Mouse (Mus musculus) lung, embryonic 14.5 days (tissue): ENCODE measurements around the gene Olfr1394. TPM values are rescaled to one million over a fixed set of nuclear protein-coding genes. Genes with fewer than 3 reads are reported as not detected.
"Not testable (repeated sequence)": the region's sequence is repeated elsewhere in the genome, so short reads cannot be mapped to it uniquely, and the experiment has no call there.

ENCODE experiments used
- ATAC-seq: fragments of 200-750 bp; cut with Nextera tagmentation; 2 replicates; pipeline ENCODE4 v1.8.0; 2017; ENCODE audit warnings: mild to moderate bottlenecking, moderate TSS enrichment, moderate library complexity; ENCODE audit not compliant: insufficient read depth
- DNase-seq: peaks from one replicate; pipeline ENCODE4 v3.0.0-alpha.2; 2015
- H3K27ac ChIP-seq: fragments of 300-500 bp; sonication (generic); 2 replicates; pipeline ENCODE4 v1.5.1; 2014; ENCODE audit warnings: low read depth, mild to moderate bottlenecking, moderate library complexity
- H3K27me3 ChIP-seq: fragments of 300-500 bp; sonication (generic); 2 replicates; pipeline ENCODE4 v1.6.1; 2014; ENCODE audit warnings: low read length, control low read depth; ENCODE audit not compliant: insufficient read depth
- H3K36me3 ChIP-seq: fragments of 300-500 bp; sonication (generic); 2 replicates; pipeline ENCODE4 v1.6.1; 2014; ENCODE audit warnings: control low read depth; ENCODE audit not compliant: insufficient read depth
- H3K4me1 ChIP-seq: fragments of 300-500 bp; sonication (generic); 2 replicates; pipeline ENCODE4 v1.6.1; 2014; ENCODE audit warnings: antibody characterized with exemption, control low read depth; ENCODE audit not compliant: insufficient read depth
- H3K4me2 ChIP-seq: fragments of 300-500 bp; sonication (generic); 2 replicates; pipeline ENCODE4 v1.6.1; 2014; ENCODE audit warnings: mild to moderate bottlenecking
- H3K4me3 ChIP-seq: fragments of 300-500 bp; sonication (generic); 2 replicates; pipeline ENCODE4 v1.5.1; 2014; ENCODE audit warnings: low read depth, low read length
- H3K9ac ChIP-seq: fragments of 300-500 bp; sonication (generic); 2 replicates; pipeline ENCODE4 v1.6.1; 2014
- H3K9me3 ChIP-seq: fragments of 300-500 bp; sonication (generic); 2 replicates; pipeline ENCODE4 v1.6.1; 2016; ENCODE audit warnings: low read depth, low read length, control low read depth
- CTCF ChIP-seq: IDR thresholded peaks from 2 replicates; pipeline ENCODE4 v1.5.1; 2016; ENCODE audit warnings: antibody characterized with exemption, low read depth
- WGBS: fragments of 180-500 bp; shearing (Covaris S2); extraction: QIAGEN DNeasy Blood & Tissue Kit; methylation state at CpG from one replicate; pipeline ENCODE4 v1.1.7; 2014; 5-methylcytosine and 5-hydroxymethylcytosine counted together
- polyA plus RNA-seq: library from polyadenylated mRNA; unstranded; fragments of >200 nt; fragmentation: Nextera tagmentation; extraction: Ambion mirVana; gene quantifications from 2 replicates; pipeline ENCODE4 v1.2.1, GENCODE M21; 2014

The Olfr1394 gene
- polyA plus RNA-seq, 1 experiment from 2014 or later = not detected

DNA sequence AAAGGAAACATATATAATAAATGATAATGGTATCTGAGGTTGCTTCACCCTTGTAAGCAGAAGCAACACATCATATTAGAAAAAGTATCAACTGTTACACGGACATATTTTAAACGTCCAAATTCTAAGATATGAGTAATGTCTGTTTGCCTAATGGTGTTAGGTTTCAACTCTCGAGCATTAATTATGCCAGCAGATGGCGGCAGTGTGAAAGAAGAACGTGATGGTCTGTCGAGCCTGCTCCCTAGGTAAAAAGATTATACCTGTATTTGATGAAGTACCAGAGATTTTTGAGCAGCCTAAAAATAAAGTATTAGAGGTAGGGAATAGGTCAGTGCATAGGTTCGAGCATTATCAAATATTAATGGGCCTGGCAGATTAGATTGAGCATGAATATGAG is 35.6 kb downstream of the Olfr1394 start:
- peak; percentile 71 for TF ChIP-seq CTCF
- ATAC-seq (no peak; the same call in 1 of the 2 replicates), DNase-seq (peak; percentile 83)
- Histone ChIP-seq H3K4me2 (no peak overlapping the region), H3K4me1 (no peaks in the 10 kb centered on the region), H3K9me3 (no peaks in the 10 kb centered on the region), H3K36me3 (no peaks in the 10 kb centered on the region), H3K27ac (no peak overlapping the region), H3K27me3 (no peaks in the 10 kb centered on the region), H3K9ac (no peak overlapping the region), H3K4me3 (no peak overlapping the region)
- WGBS = 1% methylated on average over 7 of the region's 7 CpGs

DNA sequence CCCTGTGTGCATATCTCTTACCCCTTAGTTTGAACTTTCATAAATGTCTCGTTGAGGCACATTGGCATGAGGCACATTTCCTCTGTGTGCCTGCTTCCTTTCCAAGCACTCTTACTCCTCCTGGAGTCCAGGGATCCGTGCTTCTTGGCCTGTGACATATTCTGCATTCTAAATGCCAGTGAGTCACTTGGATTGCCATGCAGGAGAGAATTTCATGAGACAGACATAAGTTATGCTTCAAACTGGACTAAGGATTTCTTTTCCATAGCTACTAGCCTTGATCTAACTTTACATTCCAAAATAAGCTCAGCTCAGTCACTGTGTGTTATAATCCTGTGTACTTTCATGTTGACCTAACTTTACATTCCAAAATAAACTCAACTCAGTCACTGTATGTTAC is 36.9 kb downstream of the Olfr1394 start:
- no peaks in the 10 kb centered on the region for H3K4me1 ChIP-seq
- no peaks in the 10 kb centered on the region for H3K27me3 ChIP-seq
- TF ChIP-seq CTCF = no peak
- H3K4me3 ChIP-seq = no peak overlapping the region
- DNase-seq (no peak), ATAC-seq (no peak)
- no peak overlapping the region for H3K4me2 ChIP-seq
- H3K27ac ChIP-seq = no peak overlapping the region
- 39% methylated on average over 2 of the region's 2 CpGs for WGBS
- no peaks in the 10 kb centered on the region for H3K36me3 ChIP-seq
- no peaks in the 10 kb centered on the region for H3K9me3 ChIP-seq
- no peak overlapping the region for H3K9ac ChIP-seq

DNA sequence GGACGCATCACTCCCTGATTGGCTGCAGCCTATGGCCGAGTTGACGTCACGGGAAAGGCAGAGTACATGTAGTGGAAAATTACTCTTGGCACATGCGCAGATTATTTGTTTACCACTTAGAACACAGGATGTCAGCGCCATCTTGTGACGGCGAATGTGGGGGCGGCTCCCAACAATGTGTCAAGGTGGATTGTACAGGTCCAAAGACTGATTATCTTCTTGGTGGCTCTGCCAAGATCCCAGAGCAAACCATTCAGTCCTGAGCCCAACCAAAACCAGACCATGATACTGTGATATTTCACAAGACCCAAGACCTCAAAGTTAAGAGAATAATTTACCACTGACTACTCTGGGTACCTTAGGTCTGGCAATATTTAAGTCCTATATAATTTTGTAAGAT is 40.6 kb downstream of the Olfr1394 start:
- H3K27ac ChIP-seq, H3K36me3 ChIP-seq, DNase-seq, H3K4me2 ChIP-seq, H3K9ac ChIP-seq, H3K4me1 ChIP-seq, H3K27me3 ChIP-seq, ATAC-seq, H3K4me3 ChIP-seq, H3K9me3 ChIP-seq: not testable (repeated sequence)
- 93% methylated on average over 9 of the region's 9 CpGs for WGBS

DNA sequence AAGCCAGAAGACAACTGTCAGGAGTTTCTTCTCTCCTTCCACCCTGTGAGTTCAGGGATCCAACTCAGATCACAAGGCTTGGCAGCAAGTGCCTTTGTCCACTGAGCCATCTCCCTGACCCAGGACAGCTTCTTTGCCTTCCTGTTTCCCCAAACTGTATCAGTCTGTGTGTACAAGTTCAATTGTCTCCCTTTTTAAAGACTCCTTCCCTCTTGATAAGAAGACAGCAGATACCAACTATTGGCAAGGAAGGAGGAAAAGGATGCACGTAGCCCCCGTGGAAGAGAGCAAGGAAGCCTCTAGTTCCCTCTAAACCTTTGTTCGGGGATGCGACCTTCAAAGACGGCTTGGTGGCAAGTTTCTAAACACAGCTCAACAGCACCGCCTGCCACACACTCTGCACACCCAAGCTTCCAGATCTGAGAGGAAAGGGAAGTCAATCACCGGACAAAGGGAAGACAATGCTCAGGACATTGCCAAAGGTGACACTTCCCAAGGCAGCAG is 41.7 kb downstream of the Olfr1394 start:
- Histone ChIP-seq H3K9ac (no peak overlapping the region), H3K4me2 (no peak overlapping the region), H3K27me3 (no peaks in the 10 kb centered on the region), H3K4me3 (no peak overlapping the region), H3K36me3 (no peaks in the 10 kb centered on the region), H3K4me1 (no peaks in the 10 kb centered on the region), H3K27ac (peak overlapping the region; percentile 50; the same call in 1 of the 2 replicates), H3K9me3 (no peaks in the 10 kb centered on the region)
- DNase-seq (peak; percentile 28), ATAC-seq (no peak)
- 72% methylated on average over 7 of the region's 7 CpGs for WGBS
- TF ChIP-seq CTCF = no peak

DNA sequence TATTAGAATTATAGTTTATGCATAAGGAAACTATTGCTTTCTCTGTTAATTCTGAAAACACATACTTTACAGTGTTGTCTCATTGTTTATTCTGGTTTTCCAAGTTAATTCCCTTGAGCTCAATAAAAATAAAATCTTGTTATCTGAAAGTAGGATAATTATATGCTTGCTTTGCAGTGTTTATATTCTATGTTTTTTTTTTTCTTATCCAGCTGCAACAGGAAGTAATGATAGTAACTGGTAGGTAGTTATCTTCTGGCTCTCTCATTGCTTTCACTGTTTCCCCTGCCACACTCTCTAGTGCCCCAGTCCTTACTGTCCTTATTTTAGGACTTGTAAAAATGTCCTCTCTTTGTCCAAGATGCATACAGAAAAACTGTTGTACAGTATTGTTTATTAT is 46.5 kb downstream of the Olfr1394 start:
- H3K4me2 ChIP-seq = no peak overlapping the region
- no peak for TF ChIP-seq CTCF
- H3K36me3 ChIP-seq = no peaks in the 10 kb centered on the region
- no peaks in the 10 kb centered on the region for H3K9me3 ChIP-seq
- no peaks in the 10 kb centered on the region for H3K27me3 ChIP-seq
- DNase-seq = no peak
- no peak overlapping the region for H3K9ac ChIP-seq
- H3K27ac ChIP-seq = no peak overlapping the region
- peaks cover 11% of the 10 kb centered on the region; the same call in 1 of the 2 replicates for H3K4me1 ChIP-seq
- no peak overlapping the region for H3K4me3 ChIP-seq
- no peak for ATAC-seq

DNA sequence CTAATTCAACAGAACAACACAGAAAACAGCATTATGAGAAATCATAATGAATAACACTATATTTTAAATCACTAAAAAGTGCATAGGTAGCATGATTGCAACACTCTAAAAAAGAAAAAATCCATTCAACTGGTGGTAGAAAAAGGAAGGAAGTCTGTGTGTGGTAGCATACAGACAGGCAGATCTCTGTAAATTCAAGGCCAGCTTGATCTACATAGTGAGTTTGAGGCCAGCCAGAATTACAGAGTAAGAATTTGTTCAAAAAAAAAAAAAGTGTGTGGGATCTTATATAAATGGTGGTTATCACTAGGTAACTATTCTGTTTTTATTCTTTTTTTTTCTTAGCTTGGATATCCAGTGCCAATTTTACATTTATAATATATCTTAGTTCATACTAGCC is 47.0 kb downstream of the Olfr1394 start:
- H3K36me3 ChIP-seq = no peaks in the 10 kb centered on the region
- no peak overlapping the region for H3K9ac ChIP-seq
- peaks cover 11% of the 10 kb centered on the region; the same call in 1 of the 2 replicates for H3K4me1 ChIP-seq
- no peak overlapping the region for H3K27ac ChIP-seq
- no peak for ATAC-seq
- DNase-seq = no peak
- no peak for TF ChIP-seq CTCF
- H3K27me3 ChIP-seq = no peaks in the 10 kb centered on the region
- no peak overlapping the region for H3K4me3 ChIP-seq
- no peak overlapping the region for H3K4me2 ChIP-seq
- no peaks in the 10 kb centered on the region for H3K9me3 ChIP-seq

DNA sequence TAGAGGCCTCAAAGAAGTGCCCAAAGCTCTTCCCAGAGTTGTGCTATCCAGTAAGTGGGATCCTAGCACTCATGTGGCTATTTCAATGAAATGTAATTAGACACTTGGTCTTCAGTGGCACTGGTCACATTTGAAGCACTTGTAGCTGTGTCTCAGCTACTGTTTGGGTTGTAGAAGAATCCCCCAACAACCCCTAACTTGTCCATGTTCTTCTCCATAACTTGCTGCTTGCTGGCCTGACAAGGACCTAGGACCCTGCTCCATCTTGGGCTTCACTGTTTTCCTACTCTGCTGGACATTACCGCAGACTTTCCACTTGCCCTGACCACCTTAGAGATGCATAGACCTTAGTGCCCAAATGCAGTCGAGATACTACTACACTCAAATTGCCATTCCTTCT is 47.9 kb downstream of the Olfr1394 start:
- H3K9me3 ChIP-seq = no peaks in the 10 kb centered on the region
- peak overlapping the region; percentile 99 for H3K9ac ChIP-seq
- 61% methylated on average over 2 of the region's 2 CpGs for WGBS
- DNase-seq (peak; percentile 8), ATAC-seq (no peak)
- H3K4me2 ChIP-seq = peak overlapping the region; percentile 91
- H3K4me3 ChIP-seq = peak overlapping the region; percentile 81
- H3K36me3 ChIP-seq = peaks cover 9% of the 10 kb centered on the region; the same call in 1 of the 2 replicates
- peaks cover 11% of the 10 kb centered on the region; the same call in 1 of the 2 replicates for H3K4me1 ChIP-seq
- no peaks in the 10 kb centered on the region for H3K27me3 ChIP-seq
- H3K27ac ChIP-seq = peak overlapping the region; percentile 99
- TF ChIP-seq CTCF = no peak

DNA sequence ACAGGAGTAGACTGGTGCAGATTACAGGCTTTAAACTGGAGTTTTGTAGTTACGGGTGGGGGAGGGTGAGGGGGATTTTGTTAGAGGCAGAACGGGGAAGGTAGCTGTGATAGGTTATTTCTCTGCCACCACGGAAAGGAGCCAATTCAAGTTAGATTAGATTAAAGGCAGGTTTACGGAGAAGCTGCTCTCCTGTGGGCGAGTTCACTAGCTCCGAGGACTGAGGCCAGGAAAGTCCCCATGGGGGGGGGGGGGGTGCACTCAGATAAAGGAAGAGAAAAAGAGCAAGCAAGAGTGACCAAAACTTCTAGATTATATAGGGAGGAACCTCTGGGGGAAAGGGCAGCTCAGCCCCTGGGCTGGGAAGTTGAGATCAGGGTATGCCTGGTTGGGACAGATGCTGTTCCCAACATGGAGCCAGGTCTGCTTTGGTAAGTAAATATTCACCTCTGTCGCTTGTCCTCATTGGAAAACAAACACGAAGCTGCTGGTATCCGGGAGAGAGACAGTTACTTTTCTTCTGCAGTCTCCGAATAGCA is 48.4 kb downstream of the Olfr1394 start:
- Histone ChIP-seq H3K27ac (peak overlapping the region; percentile 99), H3K36me3 (peaks cover 13% of the 10 kb centered on the region; the same call in 1 of the 2 replicates), H3K9me3 (no peaks in the 10 kb centered on the region), H3K4me3 (peak overlapping the region; percentile 81), H3K4me1 (peaks cover 11% of the 10 kb centered on the region; the same call in 1 of the 2 replicates), H3K4me2 (peak overlapping the region; percentile 91), H3K9ac (peak overlapping the region; percentile 99), H3K27me3 (no peaks in the 10 kb centered on the region)
- 3% methylated on average over 10 of the region's 10 CpGs for WGBS
- peak; percentile 29 for ATAC-seq
- TF ChIP-seq CTCF = no peak
- DNase-seq = peak; percentile 55
